Mouse (Mus musculus) bone marrow macrophage, adult 2 months (primary cell): ENCODE data around the gene Odf3b. TPM values are rescaled to one million over a fixed set of nuclear protein-coding genes. Genes with fewer than 3 reads are reported as not detected.

Experiments used
- H3K27ac ChIP-seq: 2 replicates; pipeline ENCODE4 v1.5.1; 2012; ENCODE audit warnings: low read depth, low read length; ENCODE audit not compliant: insufficient read depth
- H3K4me1 ChIP-seq: 2 replicates; pipeline ENCODE4 v1.6.1; 2012; ENCODE audit warnings: low read length; ENCODE audit not compliant: control insufficient read depth, insufficient read depth
- H3K4me3 ChIP-seq: 2 replicates; pipeline ENCODE4 v1.5.1; 2012; ENCODE audit warnings: mild to moderate bottlenecking, low read length, moderate library complexity; ENCODE audit not compliant: insufficient read depth
- CTCF ChIP-seq: IDR thresholded peaks from 2 replicates; pipeline ENCODE4 v1.5.1; 2012; ENCODE audit warnings: low read depth, mild to moderate bottlenecking, low read length, moderate library complexity
- POLR2A ChIP-seq: IDR thresholded peaks from 2 replicates; pipeline ENCODE4 v1.6.1; 2012; ENCODE audit warnings: mild to moderate bottlenecking, low read depth, low read length, borderline replicate concordance
- polyA plus RNA-seq: library from polyadenylated mRNA; stranded (reverse); fragments of >200 nt; gene quantifications from 2 replicates; pipeline ENCODE4 v1.2.4, GENCODE M21; 2012; ENCODE audit not compliant: missing spikeins, insufficient read depth, insufficient read length

Odf3b gene
- not detected in 2 replicates for polyA plus RNA-seq

GRCm38 (mm10) chr15:89378831-89379401 is at the start of gene Odf3b:
Gene Odf3b, minus strand, starts transcription at chr15:89379282.
- Histone ChIP-seq H3K4me3 (peak within 1 kb of the TSS; percentile 35), H3K27ac (no peak within 1 kb of the TSS), H3K4me1 (peaks cover 4% of the 10 kb centered on the region; the same call in 1 of the 2 replicates)
- no peak for TF ChIP-seq POLR2A
- no peak for TF ChIP-seq CTCF

- Histone ChIP-seq H3K27ac (no peak overlapping the region), H3K4me1 (peaks cover 32% of the 10 kb centered on the region), H3K4me3 (peak overlapping the region; percentile 63)
- TF ChIP-seq CTCF, result no peak
- TF ChIP-seq POLR2A, result no peak
Observed at GRCm38 (mm10) chr15:89428136-89428790, 49.2 kb upstream of the Odf3b start.

DNA sequence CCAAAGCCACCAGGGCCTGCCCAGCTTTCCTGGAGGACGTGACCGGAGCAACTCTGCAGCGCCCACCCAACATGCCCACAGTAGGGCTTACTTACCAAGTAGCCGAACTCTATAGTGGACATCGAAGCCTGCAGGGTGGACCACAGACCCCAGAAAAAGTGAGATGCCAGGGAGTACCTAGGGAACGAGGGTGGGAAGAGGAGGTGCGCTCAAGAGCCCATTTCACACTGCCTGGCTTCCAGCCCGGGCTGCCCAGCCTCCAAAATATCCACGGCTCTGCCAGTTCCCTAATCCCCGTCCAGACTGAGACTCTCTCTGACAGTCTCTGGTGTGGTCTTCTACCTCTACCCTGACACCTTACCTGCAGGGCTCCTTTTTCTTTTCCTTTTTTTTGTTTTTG is 47.6 kb upstream of the Odf3b start:
- no peak overlapping the region for H3K4me3 ChIP-seq
- peaks cover 31% of the 10 kb centered on the region for H3K4me1 ChIP-seq
- TF ChIP-seq POLR2A (no peak), CTCF (no peak)
- peak overlapping the region; percentile 10; the same call in 1 of the 2 replicates for H3K27ac ChIP-seq

DNA sequence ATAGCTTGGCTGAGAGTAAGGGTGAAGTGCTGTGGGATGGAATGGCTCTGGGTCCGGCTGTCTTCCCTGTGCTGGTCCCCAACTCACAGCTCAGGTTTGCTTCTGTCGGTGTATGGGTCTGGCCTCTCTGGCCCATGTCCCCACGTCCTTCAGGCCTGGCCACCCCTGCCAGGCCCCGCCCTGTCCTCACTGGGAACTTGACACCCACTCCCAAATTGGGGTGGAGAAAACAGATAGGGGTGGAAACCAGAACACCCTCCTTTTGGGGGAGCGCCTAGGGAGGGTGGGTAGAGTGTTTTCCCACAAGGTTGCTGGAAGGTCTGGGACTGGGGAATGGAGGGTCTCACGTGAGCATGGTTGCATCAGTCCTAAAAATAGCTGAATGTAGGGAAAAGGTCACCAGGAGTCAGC is 46.6 kb upstream of the Odf3b start, which contains the start of gene Cpt1b:
Cpt1b (minus strand) TSS at position 153 of the 411 bp plus-strand sequence.
- Histone ChIP-seq H3K4me3 (no peak within 1 kb of the TSS), H3K4me1 (peaks cover 23% of the 10 kb centered on the region), H3K27ac (peak within 1 kb of the TSS; percentile 10; the same call in 1 of the 2 replicates)
- TF ChIP-seq CTCF (no peak), POLR2A (no peak)

- no peak overlapping the region for H3K4me3 ChIP-seq
- TF ChIP-seq POLR2A, result no peak
- no peak for TF ChIP-seq CTCF
- H3K27ac ChIP-seq, result no peak overlapping the region
- peaks cover 23% of the 10 kb centered on the region for H3K4me1 ChIP-seq
Observed at GRCm38 (mm10) chr15:89424621-89425020, 45.5 kb upstream of the Odf3b start.

DNA sequence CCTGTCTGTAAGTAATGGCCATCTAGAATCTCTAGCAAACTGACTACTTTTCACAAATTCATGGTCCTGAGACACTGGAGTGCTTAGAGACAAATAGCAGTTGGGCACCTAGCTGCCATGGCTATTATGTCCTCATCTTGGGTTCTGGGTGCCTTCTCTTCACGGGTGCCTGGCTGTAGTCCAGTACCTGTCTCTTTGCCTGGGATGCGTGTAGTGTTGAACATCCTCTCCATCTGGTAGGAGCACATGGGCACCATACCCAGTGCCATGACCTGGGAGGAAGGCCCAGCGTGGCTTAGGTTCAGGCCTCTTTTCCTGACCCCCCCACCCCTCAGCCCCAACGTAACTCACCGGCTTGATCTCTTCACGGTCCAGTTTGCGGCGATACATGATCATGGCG is 42.9 kb upstream of the Odf3b start:
- TF ChIP-seq POLR2A (no peak), CTCF (no peak)
- Histone ChIP-seq H3K27ac (no peak overlapping the region), H3K4me1 (peaks cover 9% of the 10 kb centered on the region), H3K4me3 (no peak overlapping the region)

GRCm38 (mm10) chr15:89415282-89415681 is 36.2 kb upstream of the Odf3b start:
- TF ChIP-seq POLR2A, result no peak
- TF ChIP-seq CTCF, result no peak
- no peaks in the 10 kb centered on the region for H3K4me1 ChIP-seq
- no peak overlapping the region for H3K4me3 ChIP-seq
- H3K27ac ChIP-seq, result no peak overlapping the region

DNA sequence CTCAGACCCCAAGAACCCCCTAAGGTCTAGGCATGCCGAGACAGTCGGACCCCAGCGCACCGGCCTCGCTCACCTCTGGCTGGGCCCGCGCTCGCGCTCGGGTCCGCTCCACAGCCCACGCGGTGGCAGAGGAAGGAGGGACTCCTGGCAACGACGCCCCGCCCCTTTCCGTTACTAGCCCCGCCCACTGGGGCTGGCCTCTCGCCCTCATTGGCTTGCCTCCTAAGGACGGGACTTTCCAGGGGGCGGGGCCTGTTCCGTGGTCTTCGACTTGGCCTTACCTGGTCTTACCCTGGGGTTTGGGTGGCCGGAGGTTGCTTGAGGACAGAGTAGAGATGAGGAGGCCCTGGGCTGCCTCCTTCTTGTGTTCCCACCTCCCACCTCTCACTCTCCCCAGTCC is 31.0 kb upstream of the Odf3b start, which contains the start of gene Syce3:
Syce3 (minus strand) TSS at position 386 of the 400 bp plus-strand sequence.
- no peak for TF ChIP-seq CTCF
- TF ChIP-seq POLR2A, result no peak
- Histone ChIP-seq H3K4me1 (no peaks in the 10 kb centered on the region), H3K27ac (no peak within 1 kb of the TSS), H3K4me3 (no peak within 1 kb of the TSS)

- TF ChIP-seq POLR2A (no peak), CTCF (no peak)
- no peaks in the 10 kb centered on the region for H3K4me1 ChIP-seq
- no peak overlapping the region for H3K4me3 ChIP-seq
- no peak overlapping the region for H3K27ac ChIP-seq
Observed at GRCm38 (mm10) chr15:89406691-89407090, 27.6 kb upstream of the Odf3b start.

DNA sequence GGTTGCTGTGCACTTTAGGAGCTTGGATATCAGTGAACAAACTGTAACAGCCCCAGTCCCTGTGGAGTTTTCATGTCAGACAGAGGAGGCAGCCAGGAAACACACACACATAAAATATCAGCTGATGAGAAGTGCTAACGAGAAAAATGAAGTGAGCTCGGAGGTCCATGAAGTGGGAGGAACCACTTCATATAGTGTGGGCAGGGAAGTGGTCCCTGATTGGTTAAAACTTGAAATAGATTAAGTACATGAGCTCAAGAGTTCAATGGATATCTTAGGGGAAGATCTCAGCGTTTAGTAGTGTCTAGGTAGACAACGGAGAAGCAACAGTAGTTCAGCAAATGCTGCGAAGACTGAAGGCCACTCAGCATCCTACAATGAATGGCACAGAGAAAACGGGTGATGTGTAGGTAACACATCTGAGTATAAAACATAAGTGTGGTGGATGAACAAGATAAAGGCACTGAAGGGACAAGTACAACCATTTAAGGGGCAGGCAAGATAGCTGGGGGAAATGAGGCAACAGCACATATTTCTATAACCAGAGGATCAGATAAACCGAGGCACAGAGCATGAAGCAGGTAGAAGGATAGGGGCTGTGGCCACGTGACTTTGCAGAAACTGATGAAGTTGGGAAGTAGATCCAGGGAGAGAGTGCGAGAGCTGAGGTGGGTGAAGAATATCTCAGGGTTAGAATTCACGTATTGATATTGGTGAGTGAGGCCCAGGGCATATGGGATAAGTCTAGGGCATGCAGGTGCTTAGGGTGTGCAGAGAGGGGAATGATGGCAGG is 25.9 kb upstream of the Odf3b start:
- TF ChIP-seq POLR2A (no peak), CTCF (no peak)
- peaks cover 7% of the 10 kb centered on the region for H3K4me1 ChIP-seq
- H3K27ac ChIP-seq, result no peak overlapping the region
- H3K4me3 ChIP-seq, result no peak overlapping the region
